21 mouse cellular contexts compared by ENCODE assay signal in the genomic region with DNA sequence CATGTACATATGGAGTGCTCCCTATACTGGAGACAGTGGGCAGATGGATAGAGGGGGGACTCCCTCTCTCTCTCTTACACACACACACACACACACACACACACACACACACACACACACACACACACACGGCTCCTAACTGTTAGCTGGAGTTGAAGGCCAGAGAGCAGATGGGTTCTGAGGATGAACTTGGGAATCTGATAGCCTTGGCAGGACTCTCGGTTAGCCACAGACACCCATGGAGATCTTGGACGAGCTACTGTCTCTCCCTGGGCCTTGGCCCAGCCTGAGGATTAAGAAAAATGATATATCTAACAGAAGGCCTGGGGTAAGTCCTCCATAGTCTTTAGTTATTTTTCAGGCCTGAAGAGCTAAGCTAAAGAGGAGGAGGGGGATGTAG. TPM values are rescaled to one million over a fixed set of nuclear protein-coding genes. Genes with fewer than 3 reads are reported as not detected.
A peak's percentile ranks its signal among the peaks of the same experiment; 100 is the strongest.
DNase-seq lines count a peak whose midpoint lies in the region; ATAC-seq and TF ChIP-seq lines count a peak whose summit lies in the region.
"Had no signal": no experiment of that assay in that cellular context is flagged by ENCODE, and none has a peak within 500 bp of the region (broad histone marks: within the 10 kb centered on the region; RNA-seq: fewer than 3 reads in every experiment).

No protein-coding gene starts in this region.

- no peak overlapping the region for H3K9ac ChIP-seq in kidney, embryonic 15.5 days
- H3K9ac ChIP-seq: embryonic facial prominence, embryonic 15.5 days; forebrain, embryonic 12.5 days; intestine, embryonic 15.5 days; lung, embryonic 15.5 days; midbrain, embryonic 15.5 days; neural tube, embryonic 12.5 days had no signal

- TF ChIP-seq CTCF in gastrocnemius, adult 2 months (IDR thresholded peaks at IDR 0.05) = no peak

- H3K4me1 ChIP-seq in kidney, embryonic 15.5 days = peaks cover 72% of the 10 kb centered on the region
- H3K4me1 ChIP-seq in heart, embryonic 10.5 days = peaks cover 60% of the 10 kb centered on the region

- no peak overlapping the region for H3K4me2 ChIP-seq in kidney, embryonic 15.5 days
- H3K4me2 ChIP-seq: embryonic facial prominence, embryonic 15.5 days; forebrain, embryonic 12.5 days; intestine, embryonic 15.5 days; lung, embryonic 15.5 days; midbrain, embryonic 15.5 days; neural tube, embryonic 12.5 days had no signal

- intact Hi-C loops in gastrocnemius, adult 2 months (cut with DNase I) = loop anchor here (5.0 kb wide), 1 partner anchor 39 kb away; a partner anchor contains a TSS

- DNase-seq in kidney, adult 8-10 months = no peak
- peak; percentile 95 for DNase-seq in brain, adult 2 months (ENCODE audit: low read depth, low spot score)
- DNase-seq in cerebellum, adult 8-10 months = peak; percentile 81
- DNase-seq in gastrocnemius, adult 2 months = peak; percentile 55
- DNase-seq in spleen, postnatal 10 days (ENCODE audit: low spot score in 2 of 2) = no peak
- DNase-seq in heart, embryonic 10.5 days (ENCODE audit: low spot score) = no peak
- DNase-seq: kidney, postnatal 14 days; layer of hippocampus, adult 9-11 months; spleen, adult 18-20 months had no signal

- no peak overlapping the region for H3K4me3 ChIP-seq in kidney, embryonic 15.5 days (replicated peaks)
- H3K4me3 ChIP-seq in gastrocnemius, adult 2 months = no peak overlapping the region
- no peak overlapping the region for H3K4me3 ChIP-seq in heart, embryonic 10.5 days
- H3K4me3 ChIP-seq: embryonic facial prominence, embryonic 15.5 days; forebrain, embryonic 12.5 days; hindbrain, embryonic 10.5 days; intestine, embryonic 15.5 days; lung, embryonic 15.5 days; midbrain, embryonic 15.5 days; neural tube, embryonic 12.5 days had no signal

- no peaks in the 10 kb centered on the region for H3K36me3 ChIP-seq in kidney, embryonic 15.5 days
- H3K36me3 ChIP-seq in heart, embryonic 10.5 days = no peaks in the 10 kb centered on the region
- H3K36me3 ChIP-seq: embryonic facial prominence, embryonic 15.5 days; forebrain, embryonic 12.5 days; hindbrain, embryonic 10.5 days; intestine, embryonic 15.5 days; lung, embryonic 15.5 days; midbrain, embryonic 15.5 days; neural tube, embryonic 12.5 days had no signal

- H3K27me3 ChIP-seq in kidney, embryonic 15.5 days = 0 out of 2 replicates have a peak, but pooled peaks cover 4% of the 10 kb centered on the region
- peaks cover 10% of the 10 kb centered on the region for H3K27me3 ChIP-seq in heart, embryonic 10.5 days (ENCODE audit: insufficient read depth, poor library complexity, severe bottlenecking)
- H3K27me3 ChIP-seq: embryonic facial prominence, embryonic 15.5 days; intestine, embryonic 15.5 days; lung, embryonic 15.5 days; midbrain, embryonic 15.5 days; Patski had no signal

- 26% methylated on average over 3 of the region's 3 CpGs for WGBS in kidney, embryonic 15.5 days
- 68% methylated on average over 3 of the region's 3 CpGs for WGBS in heart, embryonic 10.5 days

- ATAC-seq in kidney, embryonic 15.5 days (replicated peaks; ENCODE audit: low FRiP score) = no peak
- no peak for ATAC-seq in granulocyte monocyte progenitor cell, adult 5-6 weeks (replicated peaks; ENCODE audit: poor library complexity, severe bottlenecking)
- ATAC-seq: intestine, embryonic 15.5 days; midbrain, embryonic 15.5 days; Patski had no signal

- H3K27ac ChIP-seq in kidney, embryonic 15.5 days = peak overlapping the region; percentile 84; the same call in 1 of the 2 replicates
- H3K27ac ChIP-seq in gastrocnemius, adult 2 months = peak overlapping the region; percentile 38; the same call in 1 of the 2 replicates
- no peak overlapping the region; the same call in 1 of the 2 replicates for H3K27ac ChIP-seq in heart, embryonic 10.5 days
- H3K27ac ChIP-seq: embryonic facial prominence, embryonic 15.5 days; forebrain, embryonic 12.5 days; midbrain, embryonic 15.5 days had no signal

- no peaks in the 10 kb centered on the region for H3K9me3 ChIP-seq in kidney, embryonic 15.5 days (replicated peaks)
- no peaks in the 10 kb centered on the region for H3K9me3 ChIP-seq in heart, embryonic 10.5 days
- H3K9me3 ChIP-seq: embryonic facial prominence, embryonic 15.5 days; forebrain, embryonic 12.5 days; hindbrain, embryonic 10.5 days; intestine, embryonic 15.5 days; lung, embryonic 15.5 days; midbrain, embryonic 15.5 days; neural tube, embryonic 12.5 days had no signal

RNA-seq across cellular contexts. Expression of a gene that starts 3.0 kb away (rescaled TPM):
- polyA plus RNA-seq in kidney, embryonic 15.5 days (2015; fragmentation: Nextera tagmentation; extraction: Ambion mirVana) = 40.3 and 45.5 TPM in 2 replicates
- 10 to 100 TPM; 17.3 to 25.1 TPM for total RNA-seq in gastrocnemius, adult 2 months (2021)
- 24.5 and 35.2 TPM in 2 replicates for polyA plus RNA-seq in heart, embryonic 10.5 days (2016; fragmentation: Nextera tagmentation; extraction: Ambion mirVana)
- total RNA-seq in granulocyte monocyte progenitor cell, adult 5-6 weeks (2014; fragmentation: Nextera tagmentation) = 33.7 and 47.2 TPM in 2 replicates
- 8.7 and 17.5 TPM in 2 replicates for total RNA-seq in granulocyte monocyte progenitor cell, adult 5-6 weeks (2017)

RNA-seq across cellular contexts. Expression of a gene that starts 33.1 kb away (rescaled TPM):
- polyA plus RNA-seq in kidney, embryonic 15.5 days (2015; fragmentation: Nextera tagmentation; extraction: Ambion mirVana) = 2.6 and 2.9 TPM in 2 replicates
- not detected for total RNA-seq in gastrocnemius, adult 2 months (2021)
- 0.30 and 0.57 TPM in 2 replicates for polyA plus RNA-seq in heart, embryonic 10.5 days (2016; fragmentation: Nextera tagmentation; extraction: Ambion mirVana)
- total RNA-seq in granulocyte monocyte progenitor cell, adult 5-6 weeks (2014; fragmentation: Nextera tagmentation) = 0.82 and 2.3 TPM in 2 replicates
- 0.13 TPM in 1 of 2 replicates, not detected in the other for total RNA-seq in granulocyte monocyte progenitor cell, adult 5-6 weeks (2017)
- total RNA-seq: gastrocnemius, adult 8-10 months had no signal
- polyA plus RNA-seq: heart, embryonic 14.5 days; Patski had no signal

RNA-seq across cellular contexts. Expression of a gene that starts 41.6 kb away (rescaled TPM):
- polyA plus RNA-seq in kidney, embryonic 15.5 days (2015; fragmentation: Nextera tagmentation; extraction: Ambion mirVana) = 5.7 and 6.0 TPM in 2 replicates
- total RNA-seq in gastrocnemius, adult 2 months (2021) = 1 to 10 TPM; 3.3 to 3.6 TPM
- 5.0 and 5.1 TPM in 2 replicates for polyA plus RNA-seq in heart, embryonic 10.5 days (2016; fragmentation: Nextera tagmentation; extraction: Ambion mirVana)
- 3.0 and 11.8 TPM in 2 replicates for total RNA-seq in granulocyte monocyte progenitor cell, adult 5-6 weeks (2014; fragmentation: Nextera tagmentation)
- 2.2 and 3.0 TPM in 2 replicates for total RNA-seq in granulocyte monocyte progenitor cell, adult 5-6 weeks (2017)

Comparison
In these comparisons a context has a peak if more than half of its experiments do, and no peak if none do; other contexts are left out.
1. DNase-seq: peak in brain, adult 2 months (single experiment), cerebellum, adult 8-10 months (single experiment) and gastrocnemius, adult 2 months (single experiment); none in kidney, adult 8-10 months (0 of 2), spleen, postnatal 10 days (0 of 2) and heart, embryonic 10.5 days (single experiment).